Mouse (Mus musculus): Measurements from ENCODE around the gene Ddc. TPM values are rescaled to one million over a fixed set of nuclear protein-coding genes. Genes with fewer than 3 reads are reported as not detected.

The Ddc gene
- polyA plus RNA-seq, 1 experiment from 2014 or later = 21.1 TPM

DNA sequence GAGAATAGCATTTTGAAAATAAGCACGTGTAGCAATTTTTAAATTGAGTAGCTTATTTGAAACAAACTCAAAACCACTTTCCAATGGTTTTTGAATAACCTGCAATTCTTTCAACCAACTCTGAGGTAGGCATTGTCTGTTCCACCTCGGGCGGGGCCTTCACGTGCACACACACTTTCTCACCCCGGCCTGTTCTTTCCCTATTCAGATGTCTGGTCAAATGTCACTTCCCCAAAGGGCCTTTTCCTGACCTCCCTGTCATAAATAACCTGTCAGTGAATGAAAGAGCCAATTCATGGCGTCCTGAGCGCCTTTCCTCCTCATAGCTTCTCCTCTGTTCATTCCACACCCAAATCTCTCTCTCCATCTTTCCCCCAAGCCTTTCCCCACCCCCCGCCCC, 64.8 kb downstream of the Ddc start:
- no peak for ATAC-seq (replicated peaks)
- 56% methylated on average over 8 of the region's 8 CpGs for WGBS
- Histone ChIP-seq H3K36me3 (replicated peaks) (no peaks in the 10 kb centered on the region), H3K27me3 (replicated peaks) (no peaks in the 10 kb centered on the region), H3K4me3 (no peak overlapping the region), H3K27ac (no peak overlapping the region), H3K9me3 (no peaks in the 10 kb centered on the region), H3K9ac (no peak overlapping the region), H3K4me2 (no peak overlapping the region), H3K4me1 (peaks cover 20% of the 10 kb centered on the region; the same call in 1 of the 2 replicates)

- Histone ChIP-seq H3K9ac (no peak overlapping the region), H3K4me2 (no peak overlapping the region), H3K9me3 (no peaks in the 10 kb centered on the region), H3K36me3 (replicated peaks) (no peaks in the 10 kb centered on the region), H3K27ac (no peak overlapping the region), H3K4me3 (no peak overlapping the region), H3K27me3 (replicated peaks) (no peaks in the 10 kb centered on the region), H3K4me1 (peaks cover 22% of the 10 kb centered on the region; the same call in 1 of the 2 replicates)
- 52% methylated on average over 6 of the region's 6 CpGs for WGBS
- ATAC-seq (replicated peaks) = no peak
These were observed 65.2 kb downstream of the Ddc start for GRCm38 (mm10) chr11:11832755-11833084.

- Histone ChIP-seq H3K9ac (no peak overlapping the region), H3K36me3 (replicated peaks) (no peaks in the 10 kb centered on the region), H3K27ac (no peak overlapping the region), H3K4me1 (peaks cover 22% of the 10 kb centered on the region; the same call in 1 of the 2 replicates), H3K4me2 (no peak overlapping the region), H3K4me3 (no peak overlapping the region), H3K27me3 (replicated peaks) (no peaks in the 10 kb centered on the region), H3K9me3 (no peaks in the 10 kb centered on the region)
- ATAC-seq (replicated peaks) = no peak
- 18% methylated on average over 6 of the region's 6 CpGs for WGBS
These were observed 65.8 kb downstream of the Ddc start for GRCm38 (mm10) chr11:11831940-11832754.

DNA sequence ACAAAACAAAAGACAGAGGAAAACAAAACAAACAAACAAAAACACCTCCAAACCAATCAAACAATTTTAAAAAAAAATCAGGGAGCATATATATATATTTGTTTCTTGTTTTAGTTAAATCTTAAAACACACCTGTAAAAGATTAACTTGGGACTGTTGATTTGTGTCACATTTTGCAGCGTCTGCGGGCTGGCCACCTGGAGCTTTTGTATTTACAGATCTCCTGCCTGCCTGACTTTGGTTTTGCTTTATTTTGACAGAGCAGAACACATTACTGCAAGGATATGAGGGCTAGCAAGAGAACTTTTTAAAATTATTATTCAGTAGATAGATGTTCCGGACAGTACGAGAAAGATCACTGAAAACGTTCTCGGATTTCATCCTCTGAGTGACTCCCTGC, 66.4 kb downstream of the Ddc start:
- 39% methylated on average over 6 of the region's 6 CpGs for WGBS
- no peak for ATAC-seq (replicated peaks)
- no peaks in the 10 kb centered on the region for H3K9me3 ChIP-seq
- no peaks in the 10 kb centered on the region for H3K36me3 ChIP-seq (replicated peaks)
- no peak overlapping the region for H3K9ac ChIP-seq
- no peak overlapping the region for H3K4me3 ChIP-seq
- peaks cover 21% of the 10 kb centered on the region; the same call in 1 of the 2 replicates for H3K4me1 ChIP-seq
- H3K27me3 ChIP-seq (replicated peaks) = no peaks in the 10 kb centered on the region
- no peak overlapping the region for H3K27ac ChIP-seq
- H3K4me2 ChIP-seq = no peak overlapping the region

GRCm38 (mm10) chr11:11830884-11831495, 67.0 kb downstream of the Ddc start:
- no peaks in the 10 kb centered on the region for H3K27me3 ChIP-seq (replicated peaks)

DNA sequence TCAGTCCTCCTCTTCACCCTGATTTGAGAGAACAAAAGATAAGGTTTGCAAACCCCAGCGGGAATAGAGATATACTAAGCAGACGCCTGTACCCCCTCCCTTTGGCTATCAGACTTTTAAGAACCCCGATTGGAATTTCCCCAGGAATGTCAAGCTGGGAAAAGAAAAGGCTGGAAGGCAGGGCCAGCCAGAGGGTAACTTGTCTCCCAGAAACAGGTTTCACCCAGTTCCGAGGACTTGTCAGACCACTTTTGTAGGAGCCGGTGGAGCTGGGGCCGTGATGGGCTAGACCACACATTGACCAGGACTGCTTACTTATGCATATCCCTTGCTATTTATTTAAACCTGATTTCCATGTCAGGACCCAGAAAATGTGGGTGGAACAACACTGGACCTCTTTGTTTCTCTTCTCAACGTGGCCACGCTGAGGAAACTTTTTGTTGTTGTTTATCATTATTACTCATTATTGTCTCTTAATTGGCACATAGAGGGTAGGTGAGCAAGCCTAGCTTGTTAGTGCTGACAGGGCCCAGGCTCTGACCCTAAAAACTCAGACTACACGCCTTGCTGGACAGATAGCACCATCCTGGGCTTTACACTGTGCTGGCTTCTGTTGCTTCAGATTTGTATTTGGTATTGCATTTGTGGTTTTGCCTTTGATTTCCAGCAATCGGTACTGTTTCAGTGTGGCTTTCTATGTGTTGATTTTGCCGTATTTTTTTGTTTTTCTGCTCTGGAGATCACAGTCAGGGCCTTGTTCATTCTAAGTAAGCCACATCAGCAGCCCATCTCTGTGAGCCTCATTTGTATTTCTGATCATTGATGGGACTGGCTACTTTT, 68.6 kb downstream of the Ddc start:
- ATAC-seq (replicated peaks) = peak; percentile 37; the same call in 1 of the 2 replicates
- no peak overlapping the region for H3K4me3 ChIP-seq
- no peaks in the 10 kb centered on the region for H3K27me3 ChIP-seq (replicated peaks)
- H3K4me1 ChIP-seq = peaks cover 17% of the 10 kb centered on the region; the same call in 1 of the 2 replicates
- no peaks in the 10 kb centered on the region for H3K36me3 ChIP-seq (replicated peaks)
- H3K9me3 ChIP-seq = no peaks in the 10 kb centered on the region
- no peak overlapping the region for H3K4me2 ChIP-seq
- WGBS = 21% methylated on average over 11 of the region's 11 CpGs
- no peak overlapping the region for H3K27ac ChIP-seq
- H3K9ac ChIP-seq = no peak overlapping the region

More at GRCm38 (mm10) chr11:11830884-11831495, 67.0 kb downstream of the Ddc start:
- no peaks in the 10 kb centered on the region for H3K36me3 ChIP-seq (replicated peaks)
- H3K4me1 ChIP-seq = peaks cover 17% of the 10 kb centered on the region; the same call in 1 of the 2 replicates
- no peak overlapping the region for H3K9ac ChIP-seq
- no peak overlapping the region for H3K27ac ChIP-seq
- H3K9me3 ChIP-seq = no peaks in the 10 kb centered on the region
- WGBS = 42% methylated on average over 12 of the region's 12 CpGs
- no peak overlapping the region for H3K4me2 ChIP-seq
- no peak for ATAC-seq (replicated peaks)
- H3K4me3 ChIP-seq = no peak overlapping the region

- Histone ChIP-seq H3K36me3 (replicated peaks) (no peaks in the 10 kb centered on the region), H3K9me3 (no peaks in the 10 kb centered on the region), H3K4me3 (no peak overlapping the region), H3K27ac (no peak overlapping the region), H3K27me3 (replicated peaks) (no peaks in the 10 kb centered on the region), H3K9ac (no peak overlapping the region), H3K4me2 (no peak overlapping the region), H3K4me1 (peaks cover 17% of the 10 kb centered on the region; the same call in 1 of the 2 replicates)
- ATAC-seq (replicated peaks) = peak; percentile 53; the same call in 1 of the 2 replicates
- 27% methylated on average over 6 of the region's 6 CpGs for WGBS
These were observed 69.2 kb downstream of the Ddc start for GRCm38 (mm10) chr11:11828761-11829160.

GRCm38 (mm10) chr11:11828251-11828650, 69.7 kb downstream of the Ddc start:
- Histone ChIP-seq H3K9me3 (no peaks in the 10 kb centered on the region), H3K36me3 (replicated peaks) (no peaks in the 10 kb centered on the region), H3K4me3 (no peak overlapping the region), H3K27ac (no peak overlapping the region), H3K9ac (no peak overlapping the region), H3K4me1 (peaks cover 17% of the 10 kb centered on the region; the same call in 1 of the 2 replicates), H3K27me3 (replicated peaks) (no peaks in the 10 kb centered on the region), H3K4me2 (no peak overlapping the region)
- ATAC-seq (replicated peaks) = peak; percentile 55
- 29% methylated on average over 5 of the region's 5 CpGs for WGBS

GRCm38 (mm10) chr11:11826475-11826874, 71.5 kb downstream of the Ddc start:
- no peaks in the 10 kb centered on the region for H3K9me3 ChIP-seq
- no peak overlapping the region for H3K27ac ChIP-seq
- H3K4me1 ChIP-seq = peaks cover 34% of the 10 kb centered on the region
- no peaks in the 10 kb centered on the region for H3K36me3 ChIP-seq (replicated peaks)
- no peak overlapping the region for H3K9ac ChIP-seq
- ATAC-seq (replicated peaks) = no peak
- H3K4me2 ChIP-seq = no peak overlapping the region
- H3K27me3 ChIP-seq (replicated peaks) = no peaks in the 10 kb centered on the region
- H3K4me3 ChIP-seq = no peak overlapping the region

GRCm38 (mm10) chr11:11825670-11826069, 72.3 kb downstream of the Ddc start:
- no peak overlapping the region for H3K27ac ChIP-seq
- peaks cover 40% of the 10 kb centered on the region for H3K4me1 ChIP-seq

GRCm38 (mm10) chr11:11824970-11825635, 72.8 kb downstream of the Ddc start:
- no peak for ATAC-seq (replicated peaks)
- H3K27me3 ChIP-seq (replicated peaks) = no peaks in the 10 kb centered on the region
- peaks cover 40% of the 10 kb centered on the region for H3K4me1 ChIP-seq
- WGBS = 46% methylated on average over 3 of the region's 3 CpGs
- no peak overlapping the region for H3K4me2 ChIP-seq
- no peak overlapping the region for H3K4me3 ChIP-seq
- no peaks in the 10 kb centered on the region for H3K9me3 ChIP-seq
- no peaks in the 10 kb centered on the region for H3K36me3 ChIP-seq (replicated peaks)
- H3K27ac ChIP-seq = 0 out of 2 replicates have a peak overlapping the region, but pooled peaks have one; percentile 15
- no peak overlapping the region for H3K9ac ChIP-seq

More at GRCm38 (mm10) chr11:11825670-11826069, 72.3 kb downstream of the Ddc start:
- H3K4me3 ChIP-seq = no peak overlapping the region
- H3K36me3 ChIP-seq (replicated peaks) = no peaks in the 10 kb centered on the region
- no peak overlapping the region for H3K4me2 ChIP-seq
- 79% methylated on average over 6 of the region's 6 CpGs for WGBS
- H3K9ac ChIP-seq = no peak overlapping the region
- no peaks in the 10 kb centered on the region for H3K9me3 ChIP-seq
- H3K27me3 ChIP-seq (replicated peaks) = no peaks in the 10 kb centered on the region
- ATAC-seq (replicated peaks) = no peak
